Mouse (Mus musculus): Measurements from ENCODE around the gene Slc35g1.
A peak's percentile ranks its signal among the peaks of the same experiment; 100 is the strongest.
"Not testable (repeated sequence)": the region's sequence is repeated elsewhere in the genome, so short reads cannot be mapped to it uniquely, and the experiment has no call there.

The Slc35g1 gene

DNA sequence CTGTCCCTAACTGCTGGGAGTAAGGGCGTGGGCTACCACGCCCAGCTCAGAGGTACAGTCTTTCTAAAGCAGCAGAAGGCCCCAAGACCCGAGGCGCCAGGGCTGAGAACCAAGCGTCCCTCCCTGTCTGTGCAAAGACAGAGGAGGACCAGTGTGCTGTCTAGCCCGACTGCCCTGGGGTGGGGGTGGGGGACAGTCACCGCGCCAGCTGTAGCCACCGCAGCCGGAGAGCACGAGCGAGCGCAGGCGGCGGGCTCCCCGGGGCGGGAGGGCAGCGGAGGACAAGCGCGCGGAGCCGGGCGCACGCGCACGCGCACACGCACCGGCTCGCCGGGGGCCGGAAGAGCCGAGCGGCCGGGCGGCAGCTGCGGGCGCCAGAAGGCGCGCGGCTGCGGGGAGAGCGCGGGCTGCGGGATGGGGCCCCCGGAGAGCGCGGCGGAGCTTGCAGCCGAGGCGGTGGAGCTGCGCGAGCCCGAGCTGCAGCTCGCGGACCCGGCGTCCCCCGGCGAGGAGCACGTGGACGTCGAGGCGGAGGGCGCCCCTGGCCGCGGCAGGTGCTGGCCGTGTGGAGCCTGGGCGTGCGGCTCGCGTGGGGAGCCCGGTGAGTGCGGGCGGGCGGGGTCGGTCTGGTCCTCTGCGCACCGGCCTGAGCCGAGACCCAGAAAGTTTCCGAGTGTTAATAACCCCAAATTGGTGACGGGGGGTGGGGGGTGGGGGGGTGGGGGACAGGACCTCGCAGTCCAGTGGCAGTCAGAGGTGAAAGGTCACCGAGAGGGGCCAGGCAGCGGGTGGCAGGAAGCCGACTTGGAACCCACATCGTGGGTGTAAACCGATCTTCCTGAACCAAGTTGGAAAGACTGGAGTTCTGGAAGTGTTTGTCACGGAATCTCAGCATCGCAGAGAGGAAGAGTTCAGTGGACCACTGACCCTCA, at the start of gene Slc35g1:
Slc35g1 (plus strand) TSS at position 280 of the 932 bp plus-strand sequence.
- peak; percentile 68 for DNase-seq

DNA sequence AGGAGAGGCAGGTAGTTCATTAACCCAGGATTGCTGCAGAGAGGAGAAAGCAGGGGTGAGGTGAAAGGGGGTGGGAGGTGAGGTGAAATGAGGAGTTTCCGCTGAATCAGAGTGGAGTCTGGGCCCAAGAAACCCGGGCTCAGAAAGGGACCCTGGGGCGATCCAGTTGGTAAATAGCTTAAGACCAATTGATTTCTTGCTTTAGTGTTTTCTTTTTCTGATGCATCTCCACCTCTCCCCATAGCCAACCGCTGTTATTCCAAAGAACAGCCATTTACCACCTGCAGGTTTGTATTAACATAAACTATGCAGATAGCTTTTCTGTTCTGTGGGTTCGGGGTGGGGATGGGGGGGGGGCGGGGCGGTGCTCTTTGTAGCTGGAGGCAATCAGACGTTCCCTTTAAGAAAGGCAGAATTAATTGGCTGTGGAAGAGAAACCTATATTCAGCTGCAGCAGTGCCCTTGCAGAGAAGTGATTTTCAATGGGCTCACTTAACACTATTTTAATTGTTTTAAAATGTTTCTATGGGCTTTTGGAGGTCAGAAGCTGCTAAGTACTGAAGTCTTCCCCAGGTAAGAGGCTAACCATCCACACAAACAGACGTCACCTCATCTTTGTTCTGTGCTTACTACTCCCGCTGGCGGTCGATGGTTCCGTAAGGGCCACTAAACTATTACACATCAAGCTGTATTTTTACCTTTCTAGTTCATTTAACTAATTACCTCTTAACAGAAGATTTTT, 47.3 kb upstream of the Slc35g1 start:
- DNase-seq = peak; percentile 56

DNA sequence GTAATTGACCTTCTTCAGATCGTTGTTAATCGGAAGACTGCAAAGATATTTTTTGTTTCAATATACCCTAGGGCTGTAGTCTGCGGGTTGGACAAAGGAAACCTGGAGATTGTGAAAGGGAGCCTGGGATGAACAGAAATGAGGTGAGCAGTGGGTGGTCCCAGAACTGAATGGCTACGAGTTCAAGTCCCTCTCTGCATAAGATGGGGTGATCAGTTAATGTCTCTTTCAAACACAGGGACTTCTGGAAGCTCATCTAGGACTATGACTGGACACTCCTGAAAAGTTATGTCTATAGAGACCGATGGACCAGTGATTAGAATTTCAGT, 46.8 kb upstream of the Slc35g1 start:
- DNase-seq = no peak

DNA sequence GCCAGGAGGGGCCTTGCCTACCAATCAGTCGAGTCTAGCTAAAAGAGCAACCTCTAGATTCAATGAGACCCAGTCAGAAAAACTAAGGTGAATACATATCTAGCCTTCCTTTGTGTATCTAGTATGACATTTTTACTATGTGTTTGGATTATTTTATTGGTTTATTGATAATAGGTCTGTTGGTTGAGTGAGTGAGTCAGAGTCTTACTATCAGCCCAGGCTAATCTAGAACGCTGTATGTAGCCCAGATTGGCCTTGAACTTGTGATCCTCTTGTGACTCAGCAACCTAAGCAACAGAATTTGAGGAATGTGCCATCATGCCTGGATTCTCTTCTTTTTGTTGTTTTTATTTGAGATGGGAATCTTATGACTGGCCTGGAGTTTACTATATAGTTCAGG, 44.6 kb upstream of the Slc35g1 start:
- no peak for DNase-seq

DNA sequence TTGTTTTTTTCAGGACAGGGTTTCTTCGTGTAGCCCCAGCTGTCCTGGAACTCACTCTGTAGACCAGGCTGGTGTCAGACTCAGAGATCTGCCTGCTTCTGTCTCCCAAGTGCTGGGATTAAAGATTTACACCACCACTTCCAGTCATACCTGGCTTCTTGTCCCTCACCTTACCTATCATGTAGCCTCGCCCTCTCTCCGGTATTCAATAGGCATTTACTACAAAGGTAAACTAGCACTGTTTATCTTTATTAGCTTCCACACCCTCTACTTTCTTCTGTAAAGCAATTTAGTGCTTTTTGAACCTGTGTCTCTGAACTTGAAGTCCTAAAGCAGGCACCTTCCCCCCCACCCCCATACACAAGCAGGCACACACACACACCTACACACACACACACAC, 44.1 kb upstream of the Slc35g1 start:
- no peak for DNase-seq

DNA sequence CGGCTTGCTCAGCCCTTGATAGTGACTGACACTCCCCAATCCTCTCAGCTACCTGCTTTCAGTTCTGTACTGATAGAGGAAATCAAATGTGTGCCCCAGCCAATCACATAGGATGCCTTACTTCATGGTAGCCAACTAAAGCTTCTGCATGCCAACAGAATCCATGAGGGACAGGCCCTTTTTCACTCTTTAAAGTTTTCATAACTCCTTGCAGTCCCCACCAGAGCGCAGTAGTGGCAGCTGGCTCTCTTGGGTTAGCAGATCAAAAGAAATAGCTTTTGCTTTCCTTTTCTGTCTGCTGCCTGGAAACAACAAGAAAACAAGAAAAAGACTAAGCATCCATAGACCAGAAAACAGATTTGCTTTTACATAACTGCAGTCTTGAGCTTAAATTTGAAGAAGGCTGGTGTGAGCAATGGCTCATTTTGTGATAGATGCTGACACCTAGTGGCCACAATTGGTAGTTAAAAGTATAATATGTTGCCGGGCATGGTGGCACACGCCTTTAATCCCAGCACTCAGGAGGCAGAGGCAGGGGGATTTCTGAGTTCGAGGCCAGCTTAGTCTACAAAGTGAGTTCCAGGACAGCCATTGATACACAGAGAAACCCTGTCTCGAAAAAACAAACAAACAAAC, 43.2 kb upstream of the Slc35g1 start:
- DNase-seq = peak; percentile 61

DNA sequence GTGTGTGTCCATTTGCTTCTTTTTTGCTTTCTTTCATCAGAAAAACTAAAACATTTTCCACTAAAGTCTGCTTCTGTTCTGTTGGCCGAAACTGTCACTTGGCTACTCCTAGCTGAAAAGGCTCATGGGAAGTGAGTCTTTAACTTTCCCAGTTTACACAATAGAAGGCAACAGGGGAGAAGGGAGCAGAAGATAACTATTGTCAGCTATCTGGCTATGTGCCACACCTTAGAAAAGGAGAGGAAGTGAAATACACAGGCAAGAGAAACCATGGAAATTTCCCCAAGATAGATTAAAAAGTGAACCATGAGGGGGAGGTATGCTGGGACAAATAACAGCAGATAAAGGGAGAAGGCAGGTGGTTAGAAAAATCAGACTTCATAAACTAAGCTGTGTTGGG, 41.5 kb upstream of the Slc35g1 start:
- DNase-seq = no peak

DNA sequence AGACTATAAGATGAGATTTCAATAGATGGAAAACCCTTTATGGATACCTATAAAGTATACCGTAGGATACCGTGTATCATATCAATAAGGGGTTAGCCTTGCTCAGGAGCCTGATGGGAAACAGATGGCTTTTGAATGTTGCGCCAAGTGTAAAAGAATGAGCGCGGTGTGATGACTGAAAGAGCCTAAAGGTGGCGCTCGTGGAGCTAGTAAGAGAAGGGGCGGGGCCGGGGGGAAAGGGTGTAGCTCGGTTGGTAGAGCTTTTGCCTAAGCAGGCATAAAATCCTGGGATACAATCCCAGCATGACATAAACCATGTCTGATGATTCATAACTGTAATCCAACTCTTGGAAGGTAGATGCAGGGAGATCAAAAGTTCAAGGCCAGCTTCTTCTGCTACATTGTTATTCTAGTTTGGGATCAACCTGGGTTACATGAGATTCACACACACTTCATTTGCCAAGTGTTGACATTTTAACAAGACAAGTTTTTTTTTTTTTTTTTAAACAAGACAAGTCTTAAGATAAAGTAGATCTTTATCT, 40.9 kb upstream of the Slc35g1 start:
- no peak for DNase-seq

DNA sequence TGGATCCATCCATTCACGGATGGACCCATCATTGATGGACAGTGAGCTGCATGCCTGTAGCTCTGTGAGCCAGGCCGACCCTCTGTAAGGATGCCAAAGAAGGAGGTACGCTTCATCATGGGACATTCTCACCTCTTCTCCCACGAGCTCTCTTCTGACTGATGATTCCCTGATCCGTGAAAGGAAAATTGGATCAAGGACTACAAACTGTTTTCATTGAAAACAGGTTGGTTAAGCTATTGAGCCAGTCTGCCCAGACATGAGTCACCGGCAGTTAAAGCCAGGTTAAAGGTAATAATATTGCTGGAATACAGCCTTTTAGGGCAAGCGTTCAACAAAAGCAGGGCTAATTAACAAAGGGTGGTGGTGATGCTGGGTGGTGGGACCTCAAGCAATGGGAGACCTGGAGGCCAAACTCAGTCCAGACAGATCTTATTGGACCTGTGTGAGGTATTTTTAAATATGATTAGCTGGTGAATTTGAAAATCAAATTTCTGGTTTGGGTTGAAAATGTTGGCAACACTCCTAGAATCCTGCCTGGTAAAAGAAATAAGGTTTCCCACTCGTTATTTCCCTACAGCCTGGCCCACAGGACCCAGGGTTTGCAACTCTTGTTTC, 39.5 kb upstream of the Slc35g1 start:
- DNase-seq = no peak

DNA sequence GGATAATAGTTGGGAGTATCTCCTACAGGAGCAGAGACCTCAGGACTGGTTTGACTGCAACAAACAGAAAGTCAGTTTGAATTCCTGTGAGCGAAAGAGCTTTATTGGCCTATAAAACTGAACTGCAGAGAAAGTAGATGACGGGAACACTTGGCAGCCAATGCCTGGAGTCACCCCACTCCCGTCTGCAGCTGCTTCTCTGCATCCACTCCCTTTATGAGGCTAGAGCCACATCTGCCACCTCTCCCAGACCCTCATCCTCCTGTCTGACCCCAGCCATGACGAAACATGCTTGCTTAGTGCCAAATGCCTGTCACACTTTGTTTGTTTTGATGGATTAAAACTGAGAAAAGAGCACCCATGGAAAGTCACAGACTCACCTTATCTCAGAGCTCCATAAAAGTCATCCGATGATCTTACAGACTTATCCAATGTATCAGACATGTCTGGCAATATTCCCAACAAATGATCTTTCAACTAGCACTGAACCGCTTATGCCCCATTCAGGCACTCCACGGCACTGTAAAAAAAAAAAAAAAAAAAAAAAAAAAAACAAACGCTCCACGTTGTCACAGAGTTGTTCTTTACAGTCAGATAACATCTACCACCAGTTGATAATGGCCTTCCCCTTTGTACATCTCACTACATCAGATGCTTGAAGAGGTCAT, 37.7 kb upstream of the Slc35g1 start:
- DNase-seq = no peak

DNA sequence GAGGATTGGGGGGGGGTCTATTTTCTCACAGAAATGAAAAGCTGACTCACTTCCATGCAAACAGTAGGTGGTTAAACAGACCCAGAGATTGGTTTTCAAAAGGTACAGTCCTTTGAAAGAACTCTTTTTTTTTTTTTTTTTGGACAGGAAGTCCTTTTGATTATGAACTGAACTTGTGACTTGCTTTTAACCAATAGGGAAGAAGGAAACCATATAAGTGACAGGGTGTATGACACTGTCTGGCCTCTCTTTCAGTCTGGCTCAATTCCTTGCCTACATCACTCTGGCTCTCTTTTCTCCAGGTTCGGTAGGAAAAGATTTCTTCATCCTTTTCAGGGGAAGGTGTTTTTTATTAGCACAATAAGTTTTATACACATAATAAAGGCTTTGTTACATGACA, 36.5 kb upstream of the Slc35g1 start:
- DNase-seq = no peak

DNA sequence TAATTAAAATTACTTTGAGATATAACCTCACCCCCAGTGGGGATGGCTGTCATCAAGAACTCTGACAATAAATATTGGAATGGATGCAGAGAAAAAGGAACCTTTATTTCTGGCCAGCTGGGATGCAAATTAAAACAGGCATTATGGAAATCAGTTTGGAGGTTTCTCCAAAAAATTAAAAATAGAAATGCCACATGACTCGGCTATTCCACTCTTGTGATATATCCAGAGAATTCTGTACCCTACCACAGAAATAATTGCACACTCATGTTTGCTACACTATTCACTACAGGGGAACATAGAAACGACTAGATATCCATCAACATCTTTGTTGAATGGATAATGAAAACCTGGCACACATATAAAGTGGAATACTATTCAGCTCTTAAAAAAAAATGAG, 33.9 kb upstream of the Slc35g1 start:
- DNase-seq = no peak

DNA sequence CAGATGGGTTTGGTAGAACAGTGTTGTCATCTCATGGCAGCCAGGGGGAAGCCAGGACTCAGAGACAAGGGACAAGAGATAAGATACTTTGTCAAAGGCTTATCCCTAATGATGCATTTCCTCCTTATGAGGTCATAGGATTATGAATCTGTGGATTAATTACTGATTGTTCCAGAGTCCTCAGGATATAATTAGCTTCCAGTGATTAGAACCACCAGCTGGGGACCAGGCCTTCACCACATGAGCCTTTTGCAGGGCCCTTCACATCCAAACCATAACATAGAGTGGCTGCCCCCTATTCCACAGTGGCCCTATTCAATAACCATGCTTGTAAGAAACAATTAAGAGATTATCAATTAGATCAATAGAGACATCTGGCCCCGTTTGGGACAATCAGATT, 32.4 kb upstream of the Slc35g1 start:
- DNase-seq = no peak

DNA sequence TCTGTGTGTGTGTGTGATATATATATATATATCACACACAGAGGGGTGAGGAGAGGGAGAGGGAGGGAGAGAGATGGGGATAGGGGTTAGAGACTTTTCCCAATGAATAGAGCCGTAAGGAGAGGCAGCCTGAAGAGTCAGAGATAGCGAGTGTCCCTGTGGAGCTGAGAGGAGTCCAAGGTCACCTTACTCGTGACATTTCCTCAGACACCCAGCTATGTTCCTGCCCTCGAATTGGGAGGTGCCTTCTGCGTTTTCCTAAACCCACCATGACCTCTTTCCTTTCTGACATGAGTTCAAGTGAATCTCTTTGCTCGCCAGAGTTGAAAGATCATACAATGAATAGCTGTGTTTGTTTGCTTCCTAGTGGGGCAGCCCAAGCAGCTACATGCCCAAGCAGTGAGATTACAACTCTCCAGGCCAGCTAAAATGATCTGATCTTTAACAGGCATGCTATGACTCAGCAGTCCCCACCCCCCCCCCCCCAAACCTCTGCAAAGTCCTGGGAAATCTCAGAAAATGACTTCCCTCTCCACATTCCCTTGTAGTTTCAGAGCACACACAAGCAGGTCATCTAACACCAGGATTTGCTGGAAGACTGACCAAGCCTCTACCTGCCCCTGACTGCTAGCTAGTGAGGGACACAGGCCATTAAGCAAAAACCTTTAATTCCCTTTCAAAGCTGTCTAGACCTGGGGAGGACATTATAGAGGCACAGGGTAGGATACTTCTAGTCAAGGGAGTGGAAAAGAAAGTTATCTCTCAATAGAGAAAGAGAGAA, 31.7 kb upstream of the Slc35g1 start:
- no peak for DNase-seq

DNA sequence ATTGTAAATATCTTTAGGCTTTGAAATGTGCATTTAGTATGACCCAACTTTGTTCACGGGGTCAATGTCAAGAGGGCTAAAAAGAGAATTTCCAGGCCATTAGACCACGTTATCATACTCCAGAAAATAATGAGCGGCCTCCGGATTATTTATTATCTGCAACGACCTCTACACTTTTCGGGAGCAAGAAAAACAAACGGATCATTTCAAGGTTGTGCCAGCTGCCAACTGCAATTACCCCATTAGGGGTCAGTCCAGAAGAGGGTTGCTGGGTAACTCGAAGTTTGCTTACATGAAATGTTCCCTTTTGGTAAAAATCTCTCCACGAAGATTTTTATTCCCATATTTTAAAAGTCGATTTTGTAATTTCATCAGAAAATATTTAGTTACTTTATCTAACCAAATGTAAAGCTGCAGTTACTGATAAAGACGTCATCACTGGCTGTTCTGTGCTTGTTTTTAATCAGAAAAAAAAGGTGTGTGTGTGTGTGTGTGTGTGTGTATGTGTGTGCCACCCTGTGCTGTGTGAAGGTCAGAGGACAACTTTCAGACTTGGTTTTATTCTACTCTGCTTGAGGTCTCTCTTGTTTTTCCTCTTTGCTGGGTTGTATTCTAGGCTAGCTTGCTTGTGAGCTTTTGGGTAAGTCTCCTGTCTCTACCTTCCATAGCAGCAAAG, 30.7 kb upstream of the Slc35g1 start:
- DNase-seq = no peak

DNA sequence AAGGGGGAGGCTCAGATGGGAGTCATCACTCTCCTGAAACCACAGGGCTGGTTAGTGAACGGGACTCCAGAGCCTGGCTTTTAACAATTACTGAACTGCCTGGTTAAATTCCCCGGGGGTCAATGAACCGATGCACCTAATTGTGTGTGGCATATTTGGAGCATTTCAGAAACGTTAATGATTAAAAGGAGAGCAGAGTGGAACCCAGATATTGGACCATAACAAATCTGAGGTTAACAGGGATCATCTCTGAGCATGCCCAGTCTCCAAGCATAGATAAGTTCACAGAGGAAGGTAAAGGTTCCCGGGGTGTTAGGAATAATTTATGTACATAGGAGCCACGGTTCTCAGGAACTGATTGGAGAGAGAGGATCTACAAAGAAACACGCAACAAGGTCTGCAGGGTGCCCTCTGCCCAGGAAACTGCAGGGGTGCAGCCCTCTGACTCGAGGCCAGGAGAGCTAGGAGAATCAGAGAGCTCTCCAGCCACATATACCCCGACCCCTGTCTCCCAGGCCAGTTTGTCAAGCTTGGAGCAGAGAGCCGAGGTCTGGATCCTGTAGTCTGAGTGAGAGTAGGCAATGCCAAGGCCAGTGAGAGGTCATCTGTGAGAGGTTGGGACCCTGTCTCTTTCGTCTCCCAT, 23.2 kb upstream of the Slc35g1 start:
- peak; percentile 75 for DNase-seq

DNA sequence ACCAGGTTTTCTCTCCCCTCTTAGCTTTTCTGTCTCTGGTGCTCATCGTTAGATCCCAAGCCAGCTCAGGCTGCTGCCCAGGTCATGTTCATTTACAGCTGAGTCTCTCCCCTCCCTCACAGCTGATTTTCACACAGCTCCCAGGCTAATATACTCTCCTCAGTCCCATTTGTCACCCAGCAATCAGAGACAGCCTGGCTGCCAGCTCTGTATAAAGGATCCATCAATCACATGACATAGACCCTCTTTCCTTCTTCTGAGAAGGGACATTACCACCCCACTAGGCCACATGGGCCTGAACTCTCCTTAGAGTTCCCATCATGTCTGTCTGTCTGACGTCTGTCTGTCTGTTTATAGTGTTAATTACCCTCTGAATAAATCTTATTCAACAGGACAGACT, 22.4 kb upstream of the Slc35g1 start:
- no peak for DNase-seq

DNA sequence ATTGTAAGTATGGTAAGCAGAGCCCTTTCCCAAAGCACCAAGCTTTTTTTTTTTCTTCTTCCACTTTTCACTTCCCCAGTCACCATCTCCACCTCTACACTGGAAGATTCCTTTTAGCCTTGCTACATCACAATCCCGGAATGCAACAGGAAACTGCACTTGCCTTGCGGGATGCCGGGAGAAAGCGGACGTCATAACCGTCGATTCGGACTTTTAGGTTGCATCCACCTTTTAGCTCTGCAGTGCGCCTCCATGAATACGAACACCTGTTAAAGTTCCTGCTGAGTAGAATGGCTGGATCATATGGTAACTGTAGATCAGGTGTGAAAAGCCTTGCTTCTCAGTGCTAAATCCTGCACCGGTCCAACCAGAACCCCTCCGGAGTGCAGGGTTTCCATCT, 12.0 kb upstream of the Slc35g1 start:
- DNase-seq = no peak

DNA sequence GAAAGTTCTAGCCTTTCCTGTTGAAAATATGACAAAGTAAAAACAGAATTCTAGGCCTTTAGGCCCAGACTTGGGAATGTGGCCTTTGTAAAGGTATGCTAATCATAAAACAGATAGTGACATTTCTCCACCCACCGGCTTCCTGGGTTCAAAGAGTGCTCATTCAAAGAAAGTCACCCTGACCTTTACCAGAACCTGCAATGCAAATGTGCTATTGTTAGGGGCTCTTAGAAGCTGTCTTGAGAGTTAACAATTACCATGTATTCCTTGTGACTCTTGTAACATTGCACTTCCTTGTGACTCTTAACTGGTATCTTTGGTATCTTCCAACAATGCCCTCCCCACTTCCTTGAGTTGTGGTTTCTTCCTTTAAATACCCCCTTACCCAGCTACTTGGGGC, 8.8 kb upstream of the Slc35g1 start:
- not testable (repeated sequence) for DNase-seq

DNA sequence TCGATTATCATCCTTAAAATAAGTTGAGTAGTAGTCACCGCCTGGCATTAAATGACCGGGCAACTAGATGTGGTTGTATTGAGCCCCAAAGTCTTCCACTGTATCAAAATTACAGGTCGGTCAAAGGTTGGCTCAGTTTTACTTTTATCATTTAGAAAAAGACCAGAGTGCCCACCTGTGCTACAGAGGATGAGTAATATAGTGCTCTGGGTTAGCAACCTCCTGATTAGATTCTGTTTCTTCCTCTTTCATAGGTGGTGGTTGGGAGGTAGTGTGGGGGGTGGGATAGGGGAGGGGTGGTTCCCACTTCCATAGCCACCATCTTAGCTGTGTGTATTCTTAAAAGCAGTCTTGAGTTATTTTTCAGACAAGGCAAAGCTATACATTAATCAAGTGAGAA, 7.9 kb upstream of the Slc35g1 start:
- no peak for DNase-seq

DNA sequence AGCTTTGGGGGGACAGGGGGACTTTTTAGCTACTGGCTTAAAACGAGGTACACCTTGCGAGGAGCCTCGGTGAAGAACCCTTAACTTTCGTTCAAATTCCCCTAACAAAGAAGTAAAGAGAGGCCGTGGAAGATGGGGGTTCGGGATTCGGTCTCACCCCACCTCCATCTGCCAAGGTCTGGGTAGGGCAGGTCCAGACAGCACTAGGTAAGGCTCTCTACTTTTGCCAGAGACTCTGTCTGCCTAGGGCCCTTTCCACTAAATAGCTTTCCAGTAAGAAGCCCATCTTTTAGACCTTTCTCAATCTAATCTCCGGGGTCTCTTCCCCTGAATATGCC, 822 bp downstream of the Slc35g1 start:
- DNase-seq = no peak

All from kidney, postnatal 14 days (tissue).